Mouse (Mus musculus) intestine, embryonic 14.5 days (tissue): ENCODE measurements at regions not wholly inside any gene's neighbourhood (a gene's known extent, or its start where the extent isn't known, plus 50 kb on each side); places are given as distances from the start of the nearest gene placed in this dataset.
A peak's percentile ranks its signal among the peaks of the same experiment; 100 is the strongest.

Experiments
- ATAC-seq: fragments of 200-750 bp; cut with Nextera tagmentation; replicated peaks from 2 replicates; pipeline ENCODE4 v1.8.0; 2017; ENCODE audit warnings: low read depth, moderate number of reproducible peaks, moderate TSS enrichment, moderate library complexity; ENCODE audit not compliant: low FRiP score, low TSS enrichment
- DNase-seq: peaks from one replicate; pipeline ENCODE4 v3.0.0-alpha.2; 2018; ENCODE audit warnings: low spot score
- H3K27ac ChIP-seq: fragments of 300-500 bp; sonication (generic); 2 replicates; pipeline ENCODE4 v1.5.1; 2014; ENCODE audit warnings: low read depth, mild to moderate bottlenecking, control low read depth
- H3K27me3 ChIP-seq: fragments of 300-500 bp; sonication (generic); replicated peaks from 2 replicates; pipeline ENCODE4 v1.6.1; 2014; ENCODE audit warnings: low read length, control low read depth; ENCODE audit not compliant: control insufficient read depth, insufficient read depth
- H3K36me3 ChIP-seq: fragments of 300-500 bp; sonication (generic); 2 replicates; pipeline ENCODE4 v1.6.1; 2014; ENCODE audit warnings: low read length, control low read depth; ENCODE audit not compliant: control insufficient read depth, insufficient read depth
- H3K4me1 ChIP-seq: fragments of 300-500 bp; sonication (generic); replicated peaks from 2 replicates; pipeline ENCODE4 v1.6.1; 2014; ENCODE audit warnings: low read length, control low read depth, mixed read lengths; ENCODE audit not compliant: control insufficient read depth, insufficient read depth
- H3K4me2 ChIP-seq: fragments of 300-500 bp; sonication (generic); 2 replicates; pipeline ENCODE4 v1.6.1; 2014; ENCODE audit warnings: low read length
- H3K4me3 ChIP-seq: fragments of 300-500 bp; sonication (generic); 2 replicates; pipeline ENCODE4 v1.5.1; 2014; ENCODE audit warnings: low read depth, low read length, control low read depth, mixed read lengths
- H3K9ac ChIP-seq: fragments of 300-500 bp; sonication (generic); 2 replicates; pipeline ENCODE4 v1.6.1; 2014; ENCODE audit warnings: mild to moderate bottlenecking, low read length
- H3K9me3 ChIP-seq: fragments of 300-500 bp; sonication (generic); 2 replicates; pipeline ENCODE4 v1.6.1; 2016; ENCODE audit warnings: low read length, control low read depth; ENCODE audit not compliant: control insufficient read depth
- WGBS: fragments of 180-500 bp; shearing (Covaris S2); extraction: QIAGEN DNeasy Blood & Tissue Kit; methylation state at CpG from one replicate; pipeline ENCODE4 v1.1.7; 2014; 5-methylcytosine and 5-hydroxymethylcytosine counted together

DNA sequence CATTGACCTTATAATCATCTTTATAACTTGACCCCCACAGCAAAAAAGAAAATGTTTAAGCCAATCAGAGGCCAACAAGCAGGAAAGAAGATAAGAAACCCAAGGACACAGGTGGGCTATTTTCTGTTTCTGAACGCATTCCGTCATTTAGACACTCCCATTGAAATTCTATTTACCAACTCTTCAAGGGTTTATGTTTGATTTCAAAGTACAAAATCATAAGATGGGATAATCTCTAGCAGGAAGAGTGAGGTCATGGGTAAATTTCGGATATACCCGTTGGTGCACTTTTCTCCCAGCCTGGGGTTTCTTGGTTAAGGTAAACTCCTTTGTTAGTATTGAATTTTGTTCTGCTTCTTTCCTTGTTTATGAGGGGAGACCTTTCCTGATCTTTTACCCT, 230.9 kb upstream of the Dcn start:
- H3K4me3 ChIP-seq: no peak overlapping the region
- no peak overlapping the region for H3K9ac ChIP-seq
- H3K4me1 ChIP-seq: no peaks in the 10 kb centered on the region
- H3K36me3 ChIP-seq: no peaks in the 10 kb centered on the region
- H3K27ac ChIP-seq: no peak overlapping the region
- no peak overlapping the region for H3K4me2 ChIP-seq
- WGBS: 80% methylated on average over 4 of the region's 4 CpGs
- H3K27me3 ChIP-seq: no peaks in the 10 kb centered on the region
- ATAC-seq (no peak; the same call in 1 of the 2 replicates), DNase-seq (no peak)
- H3K9me3 ChIP-seq: no peaks in the 10 kb centered on the region

DNA sequence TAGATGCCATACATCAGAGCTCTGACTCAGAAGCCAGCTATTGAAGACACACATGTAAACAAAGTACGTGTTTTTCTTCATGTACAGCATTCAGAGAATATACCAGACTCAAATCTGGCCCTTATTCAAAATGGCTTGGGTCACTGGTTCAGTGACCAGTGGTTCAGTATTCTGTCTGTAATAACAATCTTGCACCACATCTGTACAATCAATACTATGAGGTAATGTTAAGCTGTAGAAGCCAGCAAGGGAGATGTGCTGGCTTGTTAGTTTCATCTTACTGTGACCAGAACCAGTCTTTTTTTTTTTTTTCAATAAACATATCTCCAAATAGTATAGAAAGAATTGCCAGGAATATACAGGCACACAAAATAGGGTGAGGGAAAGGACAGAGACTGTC, 229.6 kb upstream of the Dcn start:
- WGBS: 39% methylated on average over 1 of the region's 1 CpGs
- Histone ChIP-seq H3K4me3 (no peak overlapping the region), H3K9ac (no peak overlapping the region), H3K36me3 (no peaks in the 10 kb centered on the region), H3K4me1 (no peaks in the 10 kb centered on the region), H3K27ac (no peak overlapping the region), H3K4me2 (no peak overlapping the region), H3K9me3 (no peaks in the 10 kb centered on the region), H3K27me3 (no peaks in the 10 kb centered on the region)
- no peak for ATAC-seq
- DNase-seq: no peak

DNA sequence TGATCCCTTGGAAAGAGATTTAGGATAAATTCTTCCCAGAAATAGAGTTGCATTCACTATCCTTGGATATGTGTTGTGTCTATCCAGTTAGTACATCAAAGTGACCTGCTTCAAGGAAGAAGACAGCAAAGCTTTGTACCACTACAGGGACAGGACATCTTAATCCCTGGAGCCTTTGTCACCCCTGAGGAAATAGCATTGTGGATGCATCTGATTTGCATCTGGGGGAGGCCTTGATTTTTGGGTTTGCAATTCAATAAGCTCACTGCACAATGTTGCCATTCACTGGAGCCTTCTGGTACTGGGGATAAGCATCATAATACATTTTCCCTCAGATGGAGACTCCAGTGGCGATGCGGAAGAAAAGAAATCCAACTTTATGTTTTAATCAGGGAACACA, 229.2 kb upstream of the Dcn start:
- Histone ChIP-seq H3K4me1 (no peaks in the 10 kb centered on the region), H3K9me3 (no peaks in the 10 kb centered on the region)
- WGBS: 89% methylated on average over 2 of the region's 2 CpGs

DNA sequence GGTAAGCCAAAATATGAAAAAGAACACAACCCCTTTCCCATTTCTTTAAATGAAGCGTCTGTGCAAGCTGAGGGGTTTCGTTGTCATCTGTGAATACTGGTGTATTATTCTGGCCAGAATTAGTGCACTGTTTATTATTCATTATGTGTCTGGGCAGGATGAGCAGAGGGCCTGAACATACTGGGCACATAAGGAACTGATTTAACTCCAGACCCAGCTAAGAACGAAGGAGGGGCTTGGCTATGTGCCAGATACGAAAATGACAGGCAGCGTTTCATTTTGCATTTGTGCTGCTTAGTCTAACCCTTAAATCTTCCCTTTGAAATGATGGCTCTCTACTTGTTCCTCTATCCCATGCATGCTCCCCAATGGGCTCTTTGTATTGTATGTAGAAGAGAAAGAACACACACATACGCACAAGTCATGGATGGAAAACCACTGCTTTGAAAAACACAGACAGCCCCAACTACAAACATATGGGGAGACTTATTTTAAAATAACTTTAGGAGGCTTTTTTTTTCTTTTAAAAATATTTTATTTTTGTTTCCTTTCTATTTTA, 213.4 kb upstream of the Dcn start:
- Histone ChIP-seq H3K9me3 (no peaks in the 10 kb centered on the region), H3K4me3 (no peak overlapping the region), H3K9ac (no peak overlapping the region), H3K36me3 (no peaks in the 10 kb centered on the region), H3K4me2 (no peak overlapping the region), H3K27me3 (no peaks in the 10 kb centered on the region), H3K4me1 (no peaks in the 10 kb centered on the region), H3K27ac (no peak overlapping the region)
- DNase-seq (no peak), ATAC-seq (no peak)
- 43% methylated on average over 6 of the region's 6 CpGs for WGBS

More for the DNA sequence above, 229.2 kb upstream of the Dcn start:
- DNase-seq (no peak), ATAC-seq (no peak)
- H3K27ac ChIP-seq: no peak overlapping the region
- H3K4me2 ChIP-seq: no peak overlapping the region
- H3K36me3 ChIP-seq: no peaks in the 10 kb centered on the region
- H3K9ac ChIP-seq: no peak overlapping the region
- no peaks in the 10 kb centered on the region for H3K27me3 ChIP-seq
- H3K4me3 ChIP-seq: no peak overlapping the region

DNA sequence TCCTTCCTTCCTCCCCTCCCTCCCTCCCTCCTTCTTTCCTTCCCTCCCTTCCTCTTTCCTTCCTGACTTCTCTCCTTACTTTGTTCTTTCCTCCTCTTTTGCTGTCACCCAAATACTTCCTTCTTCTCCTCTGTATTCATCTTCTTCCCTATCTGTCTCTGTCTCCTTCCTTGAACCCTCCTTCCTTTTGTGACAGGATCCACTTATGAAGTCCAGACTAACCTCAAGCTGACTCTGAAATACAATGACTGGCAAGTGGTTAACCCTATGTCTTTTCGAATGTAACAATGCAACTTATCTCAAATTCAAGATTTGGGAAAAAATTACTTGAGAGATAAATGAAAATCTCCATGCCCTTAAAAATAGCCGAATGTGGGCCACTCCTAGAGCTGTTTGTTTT, 197.0 kb upstream of the Dcn start:
- no peak overlapping the region for H3K9ac ChIP-seq
- no peaks in the 10 kb centered on the region for H3K27me3 ChIP-seq
- H3K36me3 ChIP-seq: no peaks in the 10 kb centered on the region
- DNase-seq: no peak
- WGBS: 65% methylated on average over 2 of the region's 2 CpGs
- no peaks in the 10 kb centered on the region; the same call in 1 of the 2 replicates for H3K4me1 ChIP-seq
- H3K9me3 ChIP-seq: no peaks in the 10 kb centered on the region
- no peak for ATAC-seq
- H3K4me2 ChIP-seq: no peak overlapping the region
- no peak overlapping the region for H3K27ac ChIP-seq
- no peak overlapping the region for H3K4me3 ChIP-seq

DNA sequence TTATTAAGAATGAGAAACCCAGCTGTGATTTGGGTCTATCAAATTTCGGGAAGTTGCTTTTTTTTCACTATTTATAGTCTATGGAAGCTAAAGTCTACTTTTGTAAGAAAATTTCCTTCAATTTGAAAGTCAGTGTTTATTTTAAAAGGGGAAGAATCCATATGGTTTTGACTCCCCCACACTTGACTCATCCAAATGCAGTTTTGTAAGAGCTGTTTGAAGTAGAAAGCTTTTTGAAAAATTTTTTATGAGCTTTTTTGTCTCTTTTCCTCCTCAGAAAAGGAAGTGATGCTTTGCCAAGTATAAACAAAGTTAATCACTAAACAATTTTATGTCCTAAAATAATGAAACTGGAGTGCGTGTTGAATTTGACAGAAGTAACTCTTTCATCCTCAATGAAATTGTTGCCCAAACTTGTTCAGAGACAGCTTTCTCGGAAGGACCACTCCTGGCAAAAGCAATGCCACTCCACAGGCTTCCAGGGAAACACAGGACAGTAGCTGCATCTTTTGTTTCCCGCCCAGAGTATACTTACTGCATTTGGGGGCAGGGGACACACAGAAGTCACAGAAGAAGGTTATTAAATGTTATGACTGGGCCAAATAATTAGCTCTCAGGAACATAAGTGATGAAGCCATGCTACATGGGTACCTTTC, 196.4 kb upstream of the Dcn start:
- Histone ChIP-seq H3K27me3 (no peaks in the 10 kb centered on the region), H3K27ac (no peak overlapping the region), H3K4me3 (no peak overlapping the region), H3K4me2 (no peak overlapping the region), H3K36me3 (no peaks in the 10 kb centered on the region), H3K4me1 (no peaks in the 10 kb centered on the region; the same call in 1 of the 2 replicates), H3K9me3 (no peaks in the 10 kb centered on the region), H3K9ac (no peak overlapping the region)
- WGBS: 53% methylated on average over 4 of the region's 4 CpGs
- DNase-seq (no peak), ATAC-seq (no peak)

DNA sequence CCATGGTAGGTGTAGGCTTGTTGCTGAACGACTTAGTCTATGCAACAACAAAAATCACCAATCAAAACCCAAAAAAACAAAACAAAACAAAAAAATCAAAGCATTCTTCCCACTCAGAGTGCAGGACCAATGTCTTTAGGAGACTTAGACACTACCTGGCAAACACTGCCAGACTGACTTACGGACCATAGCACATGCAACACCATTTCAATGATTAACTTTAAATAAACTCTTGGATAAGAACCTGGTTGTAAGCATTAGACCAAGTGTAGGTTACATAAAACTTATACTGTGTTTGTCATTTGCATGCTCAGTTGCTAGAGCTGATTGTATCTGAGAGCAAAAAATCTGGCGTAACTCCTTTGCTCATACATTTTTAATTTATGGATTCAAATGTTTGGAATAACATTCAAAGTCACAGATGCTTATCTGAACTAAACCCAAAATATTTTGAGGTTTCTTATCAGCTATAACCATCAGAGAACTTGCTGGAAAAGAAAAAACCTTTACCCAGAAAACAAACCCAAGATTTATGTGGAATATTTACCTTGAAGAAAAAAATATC, 174.5 kb upstream of the Dcn start:
- H3K36me3 ChIP-seq: no peaks in the 10 kb centered on the region
- H3K27me3 ChIP-seq: no peaks in the 10 kb centered on the region
- no peak overlapping the region for H3K27ac ChIP-seq
- no peak for DNase-seq
- no peaks in the 10 kb centered on the region for H3K9me3 ChIP-seq
- ATAC-seq: no peak
- no peak overlapping the region for H3K9ac ChIP-seq
- no peaks in the 10 kb centered on the region for H3K4me1 ChIP-seq
- no peak overlapping the region for H3K4me2 ChIP-seq
- H3K4me3 ChIP-seq: no peak overlapping the region
- WGBS: 66% methylated on average over 3 of the region's 3 CpGs

DNA sequence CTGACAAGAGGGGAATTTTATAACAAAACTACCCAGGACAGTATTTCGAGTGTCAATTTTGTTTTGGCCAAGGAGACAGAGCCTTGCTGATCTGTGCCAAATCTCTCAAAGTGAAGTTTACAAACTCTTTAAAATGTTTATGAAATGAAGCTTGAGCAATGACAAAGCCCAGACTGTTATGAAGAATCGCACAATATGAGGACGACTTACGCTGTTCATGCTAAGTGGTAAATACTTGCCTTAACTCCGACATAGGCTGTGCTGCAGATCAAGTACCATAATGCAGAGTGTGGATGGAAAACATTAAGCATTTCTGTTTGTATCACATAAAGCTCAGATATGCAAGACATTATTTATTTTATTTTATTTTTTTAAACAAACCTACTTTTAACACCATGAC, 169.8 kb upstream of the Dcn start:
- Histone ChIP-seq H3K36me3 (no peaks in the 10 kb centered on the region), H3K9me3 (no peaks in the 10 kb centered on the region), H3K4me1 (peaks cover 6% of the 10 kb centered on the region), H3K27me3 (no peaks in the 10 kb centered on the region), H3K27ac (no peak overlapping the region; the same call in 1 of the 2 replicates), H3K4me2 (no peak overlapping the region), H3K4me3 (no peak overlapping the region), H3K9ac (no peak overlapping the region)
- DNase-seq: no peak
- ATAC-seq: no peak
- 39% methylated on average over 5 of the region's 5 CpGs for WGBS

DNA sequence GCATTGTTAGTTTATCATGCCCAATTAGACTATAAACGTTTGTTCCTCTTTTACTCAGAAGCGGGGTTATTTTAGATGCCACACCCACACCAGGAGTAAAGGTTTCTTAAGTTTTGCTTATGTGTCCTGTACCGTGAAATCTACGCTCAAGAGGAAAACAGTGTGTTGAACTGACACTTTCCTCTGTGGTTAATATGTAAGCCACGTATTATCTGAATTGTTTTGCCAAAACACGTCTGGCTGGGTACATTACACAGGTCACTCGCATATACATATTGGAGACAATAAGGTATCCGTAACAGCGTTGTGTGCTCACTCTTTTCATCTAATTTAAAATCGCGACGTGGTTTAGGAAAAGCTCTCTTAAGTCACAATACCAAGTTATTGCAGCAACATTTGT, 166.9 kb upstream of the Dcn start:
- no peak for DNase-seq
- peak overlapping the region; percentile 98 for H3K27ac ChIP-seq
- WGBS: 27% methylated on average over 12 of the region's 12 CpGs
- H3K9me3 ChIP-seq: no peaks in the 10 kb centered on the region
- peak overlapping the region; percentile 49 for H3K4me3 ChIP-seq
- H3K4me2 ChIP-seq: peak overlapping the region; percentile 87
- H3K9ac ChIP-seq: peak overlapping the region; percentile 29; the same call in 1 of the 2 replicates
- no peaks in the 10 kb centered on the region for H3K27me3 ChIP-seq
- H3K4me1 ChIP-seq: peaks cover 6% of the 10 kb centered on the region
- no peaks in the 10 kb centered on the region for H3K36me3 ChIP-seq
- ATAC-seq: peak; percentile 18; the same call in 1 of the 2 replicates
